Mouse (Mus musculus): ENCODE measurements around the gene Olfr553.
"Not testable (repeated sequence)": the region's sequence is repeated elsewhere in the genome, so short reads cannot be mapped to it uniquely, and the experiment has no call there.

Gene Olfr553

GRCm38 (mm10) chr7:102618118-102618517 is at the start of gene Olfr553:
Gene Olfr553 (minus strand): TSS chr7:102618218.
- no peak for DNase-seq

GRCm38 (mm10) chr7:102665378-102665777 is 47.4 kb upstream of the Olfr553 start:
- DNase-seq, result no peak

- DNase-seq, result no peak
These were observed 46.6 kb upstream of the Olfr553 start, which contains the start of gene Olfr556 for GRCm38 (mm10) chr7:102664599-102664998. Gene Olfr556 (plus strand): TSS chr7:102664899.

GRCm38 (mm10) chr7:102658523-102658922 is 40.5 kb upstream of the Olfr553 start, which contains the start of gene Olfr555:
Gene Olfr555 (plus strand): TSS chr7:102658823.
- DNase-seq, result no peak

- DNase-seq, result not testable (repeated sequence)
These were observed 26.9 kb upstream of the Olfr553 start for GRCm38 (mm10) chr7:102644945-102645344.

- no peak for DNase-seq
These were observed 20.1 kb upstream of the Olfr553 start, which contains the start of gene Olfr554 for GRCm38 (mm10) chr7:102638132-102638531. Gene Olfr554 (plus strand): TSS chr7:102638432.

- peak; percentile 48 for DNase-seq
These were observed 18.6 kb upstream of the Olfr553 start for GRCm38 (mm10) chr7:102636665-102637064.

- DNase-seq, result not testable (repeated sequence)
These were observed 2.4 kb upstream of the Olfr553 start for GRCm38 (mm10) chr7:102620368-102620767.

GRCm38 (mm10) chr7:102619608-102620007 is 1.6 kb upstream of the Olfr553 start:
- no peak for DNase-seq

- DNase-seq, result no peak
These were observed 20.5 kb downstream of the Olfr553 start, which contains the start of gene Olfr552 for GRCm38 (mm10) chr7:102597378-102598031. Gene Olfr552 (plus strand): TSS chr7:102597770.

GRCm38 (mm10) chr7:102591786-102592185 is 26.2 kb downstream of the Olfr553 start, which contains the start of gene Olfr551:
Gene Olfr551 (minus strand): TSS chr7:102591886.
- no peak for DNase-seq

GRCm38 (mm10) chr7:102575998-102576397 is 42.0 kb downstream of the Olfr553 start:
- no peak for DNase-seq

GRCm38 (mm10) chr7:102573174-102573830 is 44.7 kb downstream of the Olfr553 start:
- no peak for DNase-seq

- DNase-seq, result no peak
These were observed 46.9 kb downstream of the Olfr553 start, which contains the start of gene Olfr550 for GRCm38 (mm10) chr7:102571142-102571541. Gene Olfr550 (plus strand): TSS chr7:102571442.

- DNase-seq, result no peak
These were observed 51.8 kb downstream of the Olfr553 start for GRCm38 (mm10) chr7:102566219-102566618.

GRCm38 (mm10) chr7:102564999-102565997 is 52.7 kb downstream of the Olfr553 start, which contains the start of gene Trim21:
Gene Trim21 (minus strand): TSS chr7:102565486.
- peak; percentile 83 for DNase-seq

All from retina, postnatal 1 day (tissue).